Mouse (Mus musculus) ES-Bruce4 (cell line): Measurements from ENCODE around the gene Eef1a1. TPM values are rescaled to one million over a fixed set of nuclear protein-coding genes. Genes with fewer than 3 reads are reported as not detected.
"Not testable (repeated sequence)": the region's sequence is repeated elsewhere in the genome, so short reads cannot be mapped to it uniquely, and the experiment has no call there.

Experiments
- H3K27ac ChIP-seq: 2 replicates; pipeline ENCODE4 v1.5.1; 2012; ENCODE audit warnings: low read length, inconsistent platforms; ENCODE audit not compliant: insufficient read depth
- H3K27me3 ChIP-seq: 2 replicates; pipeline ENCODE4 v1.6.1; 2012; ENCODE audit warnings: mild to moderate bottlenecking, low read length, inconsistent platforms; ENCODE audit not compliant: control insufficient read depth, poor library complexity, insufficient read depth, severe bottlenecking
- H3K36me3 ChIP-seq: 2 replicates; pipeline ENCODE4 v1.6.1; 2012; ENCODE audit warnings: inconsistent platforms, mild to moderate bottlenecking, low read length, moderate library complexity; ENCODE audit not compliant: control insufficient read depth, poor library complexity, insufficient read depth, severe bottlenecking
- H3K4me1 ChIP-seq: one replicate; pipeline ENCODE4 v1.8.1; 2011; ENCODE audit warnings: low read length; ENCODE audit not compliant: control insufficient read depth, insufficient read depth
- H3K4me3 ChIP-seq: 2 replicates; pipeline ENCODE4 v1.5.1; 2011; ENCODE audit warnings: low read depth, mild to moderate bottlenecking, low read length
- H3K9ac ChIP-seq: 2 replicates; pipeline ENCODE4 v1.6.1; 2012; ENCODE audit warnings: low read depth, mild to moderate bottlenecking, inconsistent platforms; ENCODE audit not compliant: poor library complexity, severe bottlenecking
- H3K9me3 ChIP-seq: replicated peaks from 2 replicates; pipeline ENCODE4 v1.6.1; 2012; ENCODE audit warnings: mild to moderate bottlenecking, low read length, inconsistent platforms; ENCODE audit not compliant: control insufficient read depth, poor library complexity, insufficient read depth, severe bottlenecking
- CTCF ChIP-seq: IDR thresholded peaks from one replicate; pipeline ENCODE4 v1.8.1; 2011; ENCODE audit warnings: low read depth, low read length
- EP300 ChIP-seq: IDR thresholded peaks from 2 replicates; pipeline ENCODE4 v1.6.1; 2011; ENCODE audit warnings: low read depth, low read length; ENCODE audit not compliant: insufficient read depth
- POLR2A ChIP-seq: IDR thresholded peaks from one replicate; pipeline ENCODE4 v1.8.1; 2011; ENCODE audit warnings: low read length; ENCODE audit not compliant: insufficient read depth
- polyA plus RNA-seq: library from polyadenylated mRNA; stranded (reverse); fragments of >200 nt; gene quantifications from 2 replicates; pipeline ENCODE4 v1.2.4, GENCODE M21; 2011; ENCODE audit warnings: low read depth; ENCODE audit not compliant: missing spikeins, insufficient read depth, insufficient read length

Eef1a1 gene
- polyA plus RNA-seq, 1 experiment: 21,149 TPM

DNA sequence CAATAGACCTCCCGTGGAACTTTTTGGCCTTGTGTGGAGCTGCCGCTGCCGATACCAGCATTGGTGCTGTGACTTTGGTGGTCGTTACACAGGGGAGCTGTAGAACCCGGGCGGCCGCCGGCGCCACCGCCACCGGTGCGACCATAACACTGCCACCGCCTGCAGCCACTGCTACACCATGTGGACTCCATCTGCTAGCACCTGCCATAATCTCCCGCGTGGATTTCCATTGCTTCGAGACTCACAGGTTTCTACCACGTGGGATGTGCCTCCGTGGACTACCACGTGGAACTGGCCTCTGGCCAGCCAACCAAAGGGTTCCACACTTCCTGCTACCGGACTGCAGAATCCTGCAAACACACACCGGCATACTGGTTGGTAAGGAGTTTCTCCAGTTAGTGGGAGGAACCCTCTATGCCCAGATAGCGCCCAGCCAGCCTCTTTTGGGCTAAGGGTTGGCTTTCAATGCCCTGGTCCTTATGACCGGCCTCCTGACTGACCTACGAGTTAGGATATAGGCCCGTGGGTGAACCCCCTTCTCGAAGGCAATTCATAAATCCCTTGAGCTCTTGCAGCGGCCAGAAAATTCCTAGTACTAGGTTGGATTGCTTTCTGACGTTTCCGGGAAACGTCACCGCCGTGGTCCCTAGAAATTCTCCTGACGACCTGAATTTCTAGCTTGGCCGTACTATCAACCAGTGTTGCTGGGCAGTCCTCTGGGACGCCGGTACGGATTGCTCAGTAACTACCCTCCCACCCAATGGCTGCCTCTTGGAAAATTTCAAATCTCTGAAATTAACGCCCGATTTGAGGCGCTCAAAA lies 32.0 kb upstream of the Eef1a1 start:
- H3K9me3 ChIP-seq: no peaks in the 10 kb centered on the region
- TF ChIP-seq CTCF: no peak
- TF ChIP-seq EP300: no peak
- TF ChIP-seq POLR2A: no peak
- peak overlapping the region; percentile 83 for H3K9ac ChIP-seq
- peak overlapping the region; percentile 98 for H3K4me3 ChIP-seq
- peaks cover 31% of the 10 kb centered on the region for H3K36me3 ChIP-seq
- H3K4me1 ChIP-seq: peaks cover 3% of the 10 kb centered on the region
- H3K27me3 ChIP-seq: no peaks in the 10 kb centered on the region
- H3K27ac ChIP-seq: peak overlapping the region; percentile 99

GRCm38 (mm10) chr9:78520127-78520779 lies 31.3 kb upstream of the Eef1a1 start:
- Histone ChIP-seq H3K36me3 (peaks cover 29% of the 10 kb centered on the region), H3K4me3 (peak overlapping the region; percentile 98), H3K9ac (peak overlapping the region; percentile 83), H3K27me3 (no peaks in the 10 kb centered on the region), H3K27ac (peak overlapping the region; percentile 99), H3K4me1 (no peaks in the 10 kb centered on the region), H3K9me3 (no peaks in the 10 kb centered on the region)
- TF ChIP-seq EP300 (peak; percentile 77), POLR2A (peak; percentile 34), CTCF (no peak)

DNA sequence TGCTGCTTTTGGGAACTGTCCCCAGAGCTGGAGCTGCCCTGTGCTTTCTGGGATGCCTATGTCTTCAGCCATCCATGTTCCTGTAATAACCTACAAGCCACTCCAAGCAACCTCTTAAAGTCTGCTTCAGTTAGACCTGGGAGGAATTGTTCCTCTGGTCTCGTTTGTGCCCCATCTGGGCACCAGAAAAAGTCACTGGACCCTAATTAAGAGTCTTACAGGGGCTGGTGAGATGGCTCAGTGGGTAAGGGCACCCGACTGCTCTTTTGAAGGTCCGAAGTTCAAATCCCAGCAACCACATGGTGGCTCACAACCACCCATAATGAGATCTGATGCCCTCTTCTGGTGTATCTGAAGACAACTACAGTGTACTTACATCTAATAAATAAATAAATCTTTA lies 28.3 kb upstream of the Eef1a1 start:
- not testable (repeated sequence) for H3K36me3 ChIP-seq, H3K27ac ChIP-seq, H3K9me3 ChIP-seq, H3K9ac ChIP-seq, H3K27me3 ChIP-seq, H3K4me1 ChIP-seq, H3K4me3 ChIP-seq

DNA sequence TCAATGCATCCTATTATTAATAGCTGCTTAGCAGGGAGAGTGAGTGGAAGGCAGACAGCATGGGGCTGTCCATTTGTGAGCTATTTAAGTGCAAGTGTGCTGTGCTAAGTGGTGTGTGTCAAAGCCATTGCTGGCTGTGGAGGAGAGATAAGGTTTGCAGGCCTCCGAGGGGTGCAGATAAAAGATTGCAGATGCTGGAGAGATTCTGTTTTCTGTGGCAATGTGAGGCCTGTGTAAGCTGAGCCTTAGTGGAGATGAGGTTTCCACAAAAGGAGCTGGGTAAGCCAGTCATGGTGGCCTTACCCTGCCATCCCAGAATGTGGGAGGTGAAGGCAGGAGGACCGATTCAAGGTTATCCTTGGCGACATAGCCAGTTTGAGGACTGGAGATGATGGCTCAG lies 27.2 kb upstream of the Eef1a1 start:
- Histone ChIP-seq H3K9me3 (no peaks in the 10 kb centered on the region), H3K27me3 (no peaks in the 10 kb centered on the region), H3K27ac (no peak overlapping the region), H3K4me1 (no peaks in the 10 kb centered on the region), H3K4me3 (no peak overlapping the region), H3K36me3 (no peaks in the 10 kb centered on the region), H3K9ac (no peak overlapping the region)
- TF ChIP-seq POLR2A (no peak), CTCF (no peak), EP300 (no peak)

DNA sequence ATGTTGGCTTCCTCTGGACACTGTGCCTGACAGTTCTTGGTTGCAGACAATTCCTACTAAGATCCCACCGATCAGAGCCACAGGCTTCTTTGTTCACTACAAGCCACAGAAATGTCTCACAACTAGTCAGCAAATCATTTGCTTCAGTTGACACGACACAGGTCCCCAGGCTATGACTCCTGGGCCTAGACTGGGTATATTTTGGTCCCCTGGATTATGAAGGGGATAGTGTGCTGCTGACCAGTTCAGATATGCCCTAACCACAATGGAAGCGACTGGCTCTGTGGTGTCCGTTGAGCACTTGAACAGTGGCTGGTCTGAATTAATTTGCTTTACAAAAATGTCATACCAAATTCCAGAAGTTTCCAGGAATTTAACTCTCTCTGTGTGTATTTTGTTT lies 25.7 kb upstream of the Eef1a1 start:
- no peaks in the 10 kb centered on the region for H3K9me3 ChIP-seq
- no peak overlapping the region for H3K27ac ChIP-seq
- TF ChIP-seq EP300: no peak
- TF ChIP-seq POLR2A: no peak
- no peak for TF ChIP-seq CTCF
- no peaks in the 10 kb centered on the region for H3K36me3 ChIP-seq
- no peak overlapping the region for H3K9ac ChIP-seq
- no peak overlapping the region for H3K4me3 ChIP-seq
- no peaks in the 10 kb centered on the region for H3K27me3 ChIP-seq
- H3K4me1 ChIP-seq: no peaks in the 10 kb centered on the region

- no peak overlapping the region for H3K27ac ChIP-seq
- TF ChIP-seq EP300 (no peak), POLR2A (no peak), CTCF (no peak)
These were observed 25.0 kb upstream of the Eef1a1 start for GRCm38 (mm10) chr9:78513776-78514500.

More at GRCm38 (mm10) chr9:78513776-78514500, 25.0 kb upstream of the Eef1a1 start:
- Histone ChIP-seq H3K4me1 (no peaks in the 10 kb centered on the region), H3K27me3 (no peaks in the 10 kb centered on the region), H3K36me3 (no peaks in the 10 kb centered on the region), H3K9ac (no peak overlapping the region), H3K9me3 (no peaks in the 10 kb centered on the region), H3K4me3 (no peak overlapping the region)
